Mouse (Mus musculus) olfactory bulb, adult 2 months (tissue): ENCODE data around the gene Atg4b. TPM values are rescaled to one million over a fixed set of nuclear protein-coding genes. Genes with fewer than 3 reads are reported as not detected.

Source experiments
- H3K27ac ChIP-seq: fragments of 200-500 bp; 2 replicates; pipeline ENCODE4 v1.5.1; 2012; ENCODE audit warnings: low read depth, low read length; ENCODE audit not compliant: insufficient read depth
- H3K4me1 ChIP-seq: fragments of 200-500 bp; 2 replicates; pipeline ENCODE4 v1.6.1; 2012; ENCODE audit warnings: low read length; ENCODE audit not compliant: control insufficient read depth, insufficient read depth
- H3K4me3 ChIP-seq: fragments of 200-500 bp; 2 replicates; pipeline ENCODE4 v1.5.1; 2012; ENCODE audit warnings: mild to moderate bottlenecking, low read depth, low read length, moderate library complexity; ENCODE audit not compliant: insufficient read depth
- CTCF ChIP-seq: fragments of 200-500 bp; IDR thresholded peaks from 2 replicates; pipeline ENCODE4 v1.5.1; 2012; ENCODE audit warnings: low read depth, mild to moderate bottlenecking, low read length, moderate library complexity; ENCODE audit not compliant: insufficient read depth
- POLR2A ChIP-seq: fragments of 200-500 bp; IDR thresholded peaks from 2 replicates; pipeline ENCODE4 v1.6.1; 2012; ENCODE audit warnings: mild to moderate bottlenecking, low read depth, low read length, moderate library complexity; ENCODE audit not compliant: insufficient read depth
- WGBS: fragments of 180-500 bp; shearing (Covaris S2); methylation state at CpG from one replicate; pipeline ENCODE4 v1.1.7; 2018; 5-methylcytosine and 5-hydroxymethylcytosine counted together
- polyA plus RNA-seq: library from polyadenylated mRNA; stranded (reverse); fragments of >200 nt; gene quantifications from 2 replicates; pipeline ENCODE4 v1.2.4, GENCODE M21; 2012; ENCODE audit warnings: low replicate concordance; ENCODE audit not compliant: missing spikeins, insufficient read depth, insufficient read length

The Atg4b gene
- polyA plus RNA-seq, 1 experiment = not detected

DNA sequence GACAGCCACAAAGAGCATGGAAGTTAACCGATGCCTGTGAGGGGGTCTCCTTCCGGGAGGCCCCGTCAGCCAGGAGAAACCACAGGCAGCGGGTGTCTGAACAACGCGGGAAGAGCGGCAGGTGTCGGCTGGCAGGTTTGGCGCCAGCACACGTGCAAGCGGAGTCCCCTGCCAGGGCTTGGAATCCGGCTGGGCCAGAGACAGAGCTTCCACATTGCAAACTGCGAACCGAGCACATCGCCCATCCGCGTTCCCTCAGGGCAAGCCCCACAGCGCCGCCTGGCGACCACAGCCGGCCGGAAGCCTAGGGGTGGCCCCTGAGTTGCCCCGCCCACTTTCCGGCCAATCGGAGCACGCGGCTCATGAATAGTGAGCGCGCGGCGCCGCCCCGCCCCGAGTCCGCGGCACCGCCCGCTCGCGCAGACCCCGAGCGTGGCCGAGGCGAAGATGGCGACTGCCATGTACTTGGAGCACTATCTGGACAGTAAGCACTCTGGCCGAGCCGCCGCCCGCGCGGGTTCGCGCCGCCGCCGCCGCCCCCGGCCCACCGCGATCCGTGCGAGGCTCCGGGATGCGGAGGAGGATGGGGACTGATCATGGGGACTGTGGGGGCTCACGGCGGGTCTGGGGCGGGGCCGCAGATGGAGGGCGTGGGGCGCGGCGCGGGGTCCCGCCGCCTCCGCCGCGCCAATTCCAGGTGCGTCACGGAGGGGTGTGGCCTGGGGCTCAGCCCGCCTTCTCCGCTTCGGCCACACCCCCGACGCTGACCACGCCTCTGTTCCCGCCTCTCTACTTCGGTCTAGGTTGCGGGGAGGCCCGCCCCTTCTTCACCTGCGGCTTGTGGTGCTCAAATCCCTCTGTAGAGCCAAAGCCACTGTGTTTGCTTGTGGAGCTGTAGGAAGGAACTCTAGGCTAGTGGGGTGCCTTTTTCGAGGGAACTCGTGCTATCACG lies 52.5 kb downstream of the Atg4b start, which contains the start of gene Ing5:
TSS of gene Ing5 (plus strand) at position 410 of the 952 bp plus-strand sequence.
- H3K4me3 ChIP-seq = peak within 1 kb of the TSS; percentile 93
- WGBS = under 1% methylated on average over 94 of the region's 94 CpGs

GRCm38 (mm10) chr1:93804818-93805217 lies 53.5 kb downstream of the Atg4b start:
- Histone ChIP-seq H3K27ac (no peak overlapping the region), H3K4me3 (peak overlapping the region; percentile 93), H3K4me1 (peaks cover 11% of the 10 kb centered on the region)
- 64% methylated on average over 4 of the region's 4 CpGs for WGBS
- TF ChIP-seq POLR2A (no peak), CTCF (no peak)

More for the DNA sequence above, 52.5 kb downstream of the Atg4b start, which contains the start of gene Ing5:
- peak within 1 kb of the TSS; percentile 78; the same call in 1 of the 2 replicates for H3K27ac ChIP-seq
- H3K4me1 ChIP-seq = peaks cover 11% of the 10 kb centered on the region
- TF ChIP-seq POLR2A (peak; percentile 73), CTCF (peak; percentile 80)

DNA sequence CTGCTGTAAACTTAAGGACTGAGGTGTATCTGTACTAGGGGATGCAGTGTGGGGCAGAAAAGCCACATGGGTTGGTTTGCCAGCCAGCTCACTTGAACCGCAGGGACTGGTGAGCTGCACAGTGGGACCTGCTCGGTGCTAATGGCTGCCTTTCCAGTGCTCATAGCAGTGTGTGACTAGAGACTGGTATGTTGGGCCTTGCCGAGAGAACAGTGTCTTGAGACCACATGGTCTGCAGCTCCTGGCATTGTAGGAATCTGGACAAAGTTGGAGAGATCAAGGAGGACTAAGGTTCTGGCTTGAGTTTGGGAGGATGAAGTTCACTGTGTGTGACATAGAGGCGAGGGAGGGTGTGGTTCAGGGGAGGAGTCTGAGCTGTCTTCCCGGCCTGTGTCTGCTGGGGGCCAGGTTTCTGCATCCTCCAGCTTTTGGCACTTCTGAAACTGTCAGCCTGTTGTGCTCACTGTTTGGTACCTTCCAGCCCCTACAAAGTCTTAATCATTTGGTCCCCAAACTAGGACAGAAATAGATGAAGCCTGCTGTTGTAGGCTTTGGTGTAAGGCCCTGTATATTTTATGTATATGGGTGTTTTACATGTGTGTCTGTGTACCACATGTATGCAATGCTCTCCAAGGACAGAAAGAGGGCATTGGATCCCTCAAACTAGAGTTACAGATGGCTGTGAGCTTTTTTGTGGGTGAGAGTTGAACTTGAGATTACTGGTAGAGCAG lies 54.1 kb downstream of the Atg4b start:
- no peak for TF ChIP-seq CTCF
- TF ChIP-seq POLR2A = no peak

DNA sequence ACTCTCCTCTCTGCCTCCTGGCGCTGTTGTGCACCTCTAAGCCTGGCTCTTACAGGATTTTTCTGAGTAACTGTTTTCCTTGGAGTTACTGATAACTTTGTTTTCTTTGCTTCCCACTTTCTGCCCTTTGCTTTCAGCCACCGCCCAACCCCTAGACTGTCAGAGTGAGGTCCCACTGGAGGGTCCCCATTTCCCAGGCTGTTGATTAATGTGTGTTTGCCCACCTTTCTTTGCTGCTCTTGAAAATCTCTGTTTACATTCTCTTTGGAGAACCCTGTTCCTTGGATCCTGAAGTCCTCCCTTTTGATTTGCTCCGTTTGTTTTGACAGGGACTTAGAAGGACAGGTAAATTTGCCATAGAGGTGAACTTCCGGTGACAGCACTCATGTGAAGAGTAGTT lies 57.6 kb downstream of the Atg4b start:
- TF ChIP-seq POLR2A = no peak
- TF ChIP-seq CTCF = no peak
- peaks cover 8% of the 10 kb centered on the region for H3K4me1 ChIP-seq
- WGBS = 97% methylated on average over 4 of the region's 4 CpGs
- no peak overlapping the region for H3K27ac ChIP-seq
- no peak overlapping the region for H3K4me3 ChIP-seq

More for the DNA sequence above, 54.1 kb downstream of the Atg4b start:
- H3K4me1 ChIP-seq = peaks cover 11% of the 10 kb centered on the region
- H3K27ac ChIP-seq = no peak overlapping the region
- WGBS = 72% methylated on average over 5 of the region's 5 CpGs
- no peak overlapping the region for H3K4me3 ChIP-seq

DNA sequence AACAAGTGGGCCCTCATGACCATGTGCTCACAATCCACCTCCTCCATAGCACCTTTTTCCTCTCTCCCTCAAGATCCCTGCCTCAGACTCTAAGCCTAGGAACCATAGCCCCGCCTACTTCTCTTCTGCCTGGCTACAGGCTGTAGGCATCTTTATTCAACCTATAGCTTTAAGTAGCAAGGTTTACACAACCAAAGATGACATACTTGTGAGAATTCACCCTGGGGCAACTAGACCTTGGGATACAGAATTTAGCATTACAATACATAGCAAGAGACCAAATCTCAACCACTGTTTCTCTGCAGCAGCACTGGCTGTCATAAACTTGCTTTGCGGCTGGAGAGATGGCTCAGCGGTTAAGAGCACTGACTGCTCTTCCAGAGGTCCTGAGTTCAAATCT lies 58.7 kb downstream of the Atg4b start:
- WGBS = 98% methylated on average over 3 of the region's 3 CpGs
- TF ChIP-seq CTCF (no peak), POLR2A (no peak)
- Histone ChIP-seq H3K4me1 (0 out of 2 replicates have a peak, but pooled peaks cover 5% of the 10 kb centered on the region), H3K4me3 (no peak overlapping the region), H3K27ac (no peak overlapping the region)

- 93% methylated on average over 8 of the region's 8 CpGs for WGBS
- Histone ChIP-seq H3K4me3 (no peak overlapping the region), H3K27ac (no peak overlapping the region)
These were observed 60.3 kb downstream of the Atg4b start for GRCm38 (mm10) chr1:93811495-93812039.

DNA sequence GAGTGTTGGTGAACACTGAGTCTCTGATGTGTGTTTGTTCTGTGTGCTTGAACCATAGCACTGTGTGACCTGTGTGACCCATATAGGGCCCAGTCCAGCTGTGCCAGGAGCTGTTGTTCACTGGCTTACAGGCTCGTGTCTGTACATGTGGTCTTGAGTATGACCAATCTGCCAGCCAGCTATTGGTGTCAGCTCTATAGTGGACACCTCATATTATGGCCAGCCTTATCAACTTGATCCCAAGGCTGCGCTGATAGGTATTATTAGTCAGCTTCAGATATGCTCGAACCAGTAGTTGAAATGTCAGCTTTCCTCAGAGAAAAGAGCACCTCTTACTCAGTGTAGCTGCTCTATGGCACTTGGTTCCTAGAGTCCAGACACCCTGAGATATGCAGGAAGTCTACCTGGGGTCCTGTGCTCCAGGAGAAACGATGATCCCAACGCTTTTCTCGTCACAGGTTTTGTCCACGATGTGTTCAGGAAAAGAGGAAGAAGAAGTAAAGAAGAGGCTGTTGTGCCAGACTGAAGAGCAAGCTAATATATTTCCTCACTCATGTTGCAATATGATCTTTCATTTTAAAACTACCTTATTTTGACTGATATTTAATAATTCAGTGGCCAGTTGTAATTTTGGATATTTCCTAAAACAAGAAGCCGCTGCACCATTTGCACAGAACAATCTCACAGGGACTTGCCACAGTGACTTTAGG lies 66.7 kb downstream of the Atg4b start:
- Histone ChIP-seq H3K4me1 (no peaks in the 10 kb centered on the region), H3K4me3 (no peak overlapping the region), H3K27ac (no peak overlapping the region)
- WGBS = 92% methylated on average over 8 of the region's 8 CpGs
- TF ChIP-seq CTCF = no peak
- no peak for TF ChIP-seq POLR2A

More at GRCm38 (mm10) chr1:93811495-93812039, 60.3 kb downstream of the Atg4b start:
- TF ChIP-seq CTCF (no peak), POLR2A (no peak)
- no peaks in the 10 kb centered on the region for H3K4me1 ChIP-seq

DNA sequence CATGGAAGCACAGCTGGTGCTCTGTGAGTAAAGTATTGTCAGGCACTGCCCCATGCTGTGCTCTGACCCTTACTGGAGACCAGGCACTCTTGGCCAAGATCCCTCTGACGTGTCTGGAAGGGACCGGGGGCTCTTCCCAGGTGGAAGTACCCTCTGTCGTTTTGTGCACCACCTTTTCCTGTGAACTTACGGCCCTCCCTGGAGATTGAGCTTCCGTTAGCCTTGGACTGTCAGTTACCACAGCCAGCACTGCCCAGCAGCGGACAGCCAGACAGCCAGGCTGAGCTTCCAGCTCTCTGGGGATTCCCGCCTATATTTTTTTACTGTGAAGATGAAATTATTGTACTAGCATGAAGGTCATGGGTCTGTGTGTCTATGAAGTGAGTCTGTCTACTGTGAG lies 67.4 kb downstream of the Atg4b start:
- H3K27ac ChIP-seq = no peak overlapping the region
- no peaks in the 10 kb centered on the region for H3K4me1 ChIP-seq
- no peak overlapping the region for H3K4me3 ChIP-seq
- WGBS = 88% methylated on average over 7 of the region's 7 CpGs
- TF ChIP-seq POLR2A (no peak), CTCF (no peak)
